Mouse (Mus musculus) adrenal gland, adult (tissue): ENCODE measurements around the gene Sema5a.

ENCODE experiments used
- DNase-seq, 2 experiments: peaks; one replicate each; pipeline ENCODE4 v3.0.0; 2022 to 2023; ENCODE audit warnings: low spot score in 1 of 2; ENCODE audit not compliant: inconsistent age in 2 of 2

The Sema5a gene

GRCm38 (mm10) chr15:32427188-32427924 is 182.7 kb downstream of the Sema5a start:
- no peak for DNase-seq

- no peak for DNase-seq
These were observed 188.6 kb downstream of the Sema5a start for GRCm38 (mm10) chr15:32432927-32433832.

- DNase-seq: no peak
These were observed 189.2 kb downstream of the Sema5a start for GRCm38 (mm10) chr15:32433833-32434155.

- no peak for DNase-seq
These were observed 189.7 kb downstream of the Sema5a start for GRCm38 (mm10) chr15:32434274-32434673.

- DNase-seq: peak; percentile 59 to 87
These were observed 193.0 kb downstream of the Sema5a start for GRCm38 (mm10) chr15:32437654-32438053.

GRCm38 (mm10) chr15:32442745-32443144 is 198.1 kb downstream of the Sema5a start:
- no peak for DNase-seq

- no peak for DNase-seq
These were observed 203.1 kb downstream of the Sema5a start for GRCm38 (mm10) chr15:32447558-32448349.

- no peak for DNase-seq
These were observed 214.4 kb downstream of the Sema5a start for GRCm38 (mm10) chr15:32459046-32459445.

GRCm38 (mm10) chr15:32460238-32460637 is 215.6 kb downstream of the Sema5a start:
- no peak for DNase-seq

- DNase-seq: peak; percentile 4 to 62
These were observed 227.0 kb downstream of the Sema5a start for GRCm38 (mm10) chr15:32471480-32472050.

- DNase-seq: no peak
These were observed 236.1 kb downstream of the Sema5a start for GRCm38 (mm10) chr15:32480747-32481146.

- DNase-seq: no peak
These were observed 240.7 kb downstream of the Sema5a start for GRCm38 (mm10) chr15:32485064-32485964.

- DNase-seq: no peak
These were observed 243.4 kb downstream of the Sema5a start for GRCm38 (mm10) chr15:32487968-32488367.

GRCm38 (mm10) chr15:32494219-32494618 is 249.6 kb downstream of the Sema5a start:
- DNase-seq: peak; percentile 9 to 38

GRCm38 (mm10) chr15:32494899-32495298 is 250.3 kb downstream of the Sema5a start:
- no peak for DNase-seq

- DNase-seq: no peak
These were observed 252.3 kb downstream of the Sema5a start for GRCm38 (mm10) chr15:32496880-32497279.

- DNase-seq: no peak
These were observed 261.3 kb downstream of the Sema5a start for GRCm38 (mm10) chr15:32505941-32506340.

GRCm38 (mm10) chr15:32508282-32508681 is 263.7 kb downstream of the Sema5a start:
- no peak for DNase-seq

GRCm38 (mm10) chr15:32514877-32515276 is 270.3 kb downstream of the Sema5a start:
- DNase-seq: peak in 1 of 2 experiments; percentile 58

GRCm38 (mm10) chr15:32517954-32518353 is 273.3 kb downstream of the Sema5a start:
- peak in 1 of 2 experiments; percentile 55 for DNase-seq
